Mouse (Mus musculus): ENCODE results near the gene Dnaic1. TPM values are rescaled to one million over a fixed set of nuclear protein-coding genes. Genes with fewer than 3 reads are reported as not detected.
"Not testable (repeated sequence)": the region's sequence is repeated elsewhere in the genome, so short reads cannot be mapped to it uniquely, and the experiment has no call there.

Gene Dnaic1
- total RNA-seq, 2 experiments from 2014 or later, result 0.44 TPM; not detected in 1

GRCm38 (mm10) chr4:41660851-41661430 is 91.4 kb downstream of the Dnaic1 start:
- ATAC-seq (replicated peaks; ENCODE audit: poor library complexity), result no peak

GRCm38 (mm10) chr4:41662723-41663122 is 93.1 kb downstream of the Dnaic1 start:
- ATAC-seq (replicated peaks; ENCODE audit: poor library complexity), result no peak

GRCm38 (mm10) chr4:41663614-41664013 is 94.0 kb downstream of the Dnaic1 start:
- ATAC-seq (replicated peaks; ENCODE audit: poor library complexity), result no peak

- no peak for ATAC-seq (replicated peaks; ENCODE audit: poor library complexity)
Measured at GRCm38 (mm10) chr4:41664533-41664932, 95.0 kb downstream of the Dnaic1 start.

- ATAC-seq (replicated peaks; ENCODE audit: poor library complexity), result no peak
Measured at GRCm38 (mm10) chr4:41665009-41665675, 95.6 kb downstream of the Dnaic1 start.

GRCm38 (mm10) chr4:41666646-41667045 is 97.1 kb downstream of the Dnaic1 start:
- ATAC-seq (replicated peaks; ENCODE audit: poor library complexity), result no peak

GRCm38 (mm10) chr4:41670836-41671235 is 101.3 kb downstream of the Dnaic1 start:
- ATAC-seq (replicated peaks; ENCODE audit: poor library complexity), result no peak

- ATAC-seq (replicated peaks; ENCODE audit: poor library complexity), result no peak
Measured at GRCm38 (mm10) chr4:41671500-41671899, 101.9 kb downstream of the Dnaic1 start.

GRCm38 (mm10) chr4:41671963-41672480 is 102.4 kb downstream of the Dnaic1 start:
- no peak for ATAC-seq (replicated peaks; ENCODE audit: poor library complexity)

GRCm38 (mm10) chr4:41672522-41672963 is 103.0 kb downstream of the Dnaic1 start:
- ATAC-seq (replicated peaks; ENCODE audit: poor library complexity), result no peak

- ATAC-seq (replicated peaks; ENCODE audit: poor library complexity), result no peak
Measured at GRCm38 (mm10) chr4:41673186-41673585, 103.6 kb downstream of the Dnaic1 start.

GRCm38 (mm10) chr4:41676248-41677005 is 106.9 kb downstream of the Dnaic1 start:
- ATAC-seq (replicated peaks; ENCODE audit: poor library complexity), result peak; percentile 24; the same call in 1 of the 2 replicates

- no peak for ATAC-seq (replicated peaks; ENCODE audit: poor library complexity)
Measured at GRCm38 (mm10) chr4:41677006-41677629, 107.5 kb downstream of the Dnaic1 start.

- no peak for ATAC-seq (replicated peaks; ENCODE audit: poor library complexity)
Measured at GRCm38 (mm10) chr4:41678863-41679262, 109.3 kb downstream of the Dnaic1 start.

- no peak for ATAC-seq (replicated peaks; ENCODE audit: poor library complexity)
Measured at GRCm38 (mm10) chr4:41679291-41679690, 109.7 kb downstream of the Dnaic1 start.

- no peak for ATAC-seq (replicated peaks; ENCODE audit: poor library complexity)
Measured at GRCm38 (mm10) chr4:41681176-41681575, 111.6 kb downstream of the Dnaic1 start.

GRCm38 (mm10) chr4:41681947-41682346 is 112.4 kb downstream of the Dnaic1 start:
- ATAC-seq (replicated peaks; ENCODE audit: poor library complexity), result no peak

GRCm38 (mm10) chr4:41682789-41683188 is 113.2 kb downstream of the Dnaic1 start:
- no peak for ATAC-seq (replicated peaks; ENCODE audit: poor library complexity)

GRCm38 (mm10) chr4:41683303-41683702 is 113.7 kb downstream of the Dnaic1 start:
- ATAC-seq (replicated peaks; ENCODE audit: poor library complexity), result not testable (repeated sequence)

GRCm38 (mm10) chr4:41684131-41684930 is 114.8 kb downstream of the Dnaic1 start:
- not testable (repeated sequence) for ATAC-seq (replicated peaks; ENCODE audit: poor library complexity)
